Mouse (Mus musculus) Patski (cell line): ENCODE data around the gene Slc4a4. TPM values are rescaled to one million over a fixed set of nuclear protein-coding genes. Genes with fewer than 3 reads are reported as not detected.
A peak's percentile ranks its signal among the peaks of the same experiment; 100 is the strongest.

ENCODE experiments used
- ATAC-seq: fragments of 100-300 bp; one replicate; pipeline ENCODE4 v1.8.0; 2021
- CTCF ChIA-PET: fragments of 350-600 bp; sonication (Branson Sonifier 250); formaldehyde crosslinking; loops from one replicate; lab custom pipeline; 2022; ENCODE audit warnings: inconsistent platforms; lab: Charles Lee
- POLR2A ChIA-PET: fragments of 350-600 bp; sonication (Branson Sonifier 250); formaldehyde crosslinking; loops from one replicate; lab custom pipeline; 2022; ENCODE audit warnings: antibody characterized with exemption, inconsistent platforms; lab: Charles Lee
- DNase-seq: peaks from one replicate; pipeline ENCODE4 v3.0.0-alpha.2; 2011; ENCODE audit warnings: low read depth, low spot score
- H3K27me3 ChIP-seq: fragments of 371-371 bp; one replicate; pipeline ENCODE4 v1.5.1; 2021
- CTCF ChIP-seq: fragments of 100-300 bp; IDR thresholded peaks from one replicate; pipeline ENCODE4 v1.5.1; 2021
- in situ Hi-C: fragments of 300-500 bp; cut with MboI; formaldehyde crosslinking; loops from 3 replicates; pipeline ENCODE4 v1.11.1; 2018; ENCODE audit warnings: low pct_unique_long_range_greater_than_20kb, mixed read lengths
- polyA plus RNA-seq: library from polyadenylated mRNA; unstranded; gene quantifications from one replicate; pipeline ENCODE4 v1.2.3, GENCODE M21; 2021

Gene Slc4a4
- polyA plus RNA-seq, 1 experiment from 2014 or later = 6.8 TPM

- peak; percentile 98 for DNase-seq
- in situ Hi-C loops = no loop called here
- no peak for TF ChIP-seq CTCF
- H3K27me3 ChIP-seq = no peaks in the 10 kb centered on the region
- peak; percentile 99 for ATAC-seq
- ChIA-PET POLR2A (interaction anchor here (0.9 to 1.2 kb wide), 3 partner anchors 10 to 290 kb away, joined by 3 read pairs; no protein-coding TSS in a partner anchor), CTCF (interaction anchor here (0.8 to 3.3 kb wide), 3 partner anchors 10 to 23 kb away, joined by 3 to 15 read pairs (median 7); no protein-coding TSS in a partner anchor)
These were observed 26.0 kb downstream of the Slc4a4 start for GRCm38 (mm10) chr5:88912629-88913028.

- DNase-seq (no peak), ATAC-seq (no peak)
- no peaks in the 10 kb centered on the region for H3K27me3 ChIP-seq
- no peak for TF ChIP-seq CTCF
- POLR2A ChIA-PET = no interaction called here
- CTCF ChIA-PET = interaction anchor here (1.7 to 2.1 kb wide), 2 partner anchors 10 to 13 kb away, joined by 6 to 7 read pairs; no protein-coding TSS in a partner anchor
- in situ Hi-C loops = no loop called here
These were observed 28.5 kb downstream of the Slc4a4 start for GRCm38 (mm10) chr5:88915082-88915481.

GRCm38 (mm10) chr5:88916501-88916971 is 29.9 kb downstream of the Slc4a4 start:
- CTCF ChIA-PET = interaction anchor here (2.3 kb wide), 1 partner anchor 12 kb away, joined by 6 read pairs; no protein-coding TSS in a partner anchor
- in situ Hi-C loops = no loop called here
- POLR2A ChIA-PET = no interaction called here
- no peak for DNase-seq
- TF ChIP-seq CTCF = no peak
- ATAC-seq = no peak
- no peaks in the 10 kb centered on the region for H3K27me3 ChIP-seq

GRCm38 (mm10) chr5:88917221-88917620 is 30.6 kb downstream of the Slc4a4 start:
- TF ChIP-seq CTCF = no peak
- no peaks in the 10 kb centered on the region for H3K27me3 ChIP-seq
- DNase-seq (no peak), ATAC-seq (no peak)
- POLR2A ChIA-PET = interaction anchor here (0.6 kb wide), 1 partner anchor 207 kb away, joined by 3 read pairs; no protein-coding TSS in a partner anchor
- in situ Hi-C loops = no loop called here
- CTCF ChIA-PET = interaction anchor here (2.3 kb wide), 1 partner anchor 11 kb away, joined by 6 read pairs; no protein-coding TSS in a partner anchor

- POLR2A ChIA-PET = interaction anchor here (0.6 kb wide), 1 partner anchor 206 kb away, joined by 3 read pairs; no protein-coding TSS in a partner anchor
- H3K27me3 ChIP-seq = no peaks in the 10 kb centered on the region
- TF ChIP-seq CTCF = no peak
- in situ Hi-C loops = no loop called here
- CTCF ChIA-PET = interaction anchor here (2.3 kb wide), 1 partner anchor 10 kb away, joined by 6 read pairs; no protein-coding TSS in a partner anchor
- no peak for DNase-seq
- ATAC-seq = no peak
These were observed 31.0 kb downstream of the Slc4a4 start for GRCm38 (mm10) chr5:88917630-88918029.

GRCm38 (mm10) chr5:88918538-88918937 is 31.9 kb downstream of the Slc4a4 start:
- no peak for ATAC-seq
- POLR2A ChIA-PET = no interaction called here
- no peak for TF ChIP-seq CTCF
- in situ Hi-C loops = no loop called here
- H3K27me3 ChIP-seq = no peaks in the 10 kb centered on the region
- CTCF ChIA-PET = interaction anchor here (2.3 kb wide), 1 partner anchor 10 kb away, joined by 6 read pairs; no protein-coding TSS in a partner anchor
- no peak for DNase-seq

- ATAC-seq = no peak
- ChIA-PET CTCF (interaction anchor here (0.8 to 2.2 kb wide), 6 partner anchors 11 to 342 kb away, joined by 3 to 11 read pairs (median 4); no protein-coding TSS in a partner anchor), POLR2A (no interaction called here)
- in situ Hi-C loops = no loop called here
- no peaks in the 10 kb centered on the region for H3K27me3 ChIP-seq
- TF ChIP-seq CTCF = no peak
- DNase-seq = no peak
These were observed 39.0 kb downstream of the Slc4a4 start for GRCm38 (mm10) chr5:88925576-88925975.

- ATAC-seq = no peak
- CTCF ChIA-PET = interaction anchor here (0.7 to 2.5 kb wide), 48 partner anchors 8 to 544 kb away, joined by 3 to 18 read pairs (median 4); no protein-coding TSS in a partner anchor
- in situ Hi-C loops = no loop called here
These were observed 41.7 kb downstream of the Slc4a4 start for GRCm38 (mm10) chr5:88928201-88928916.

GRCm38 (mm10) chr5:88929392-88930094 is 42.9 kb downstream of the Slc4a4 start:
- DNase-seq = no peak
- ChIA-PET POLR2A (interaction anchor here (0.9 kb wide), 1 partner anchor 17 kb away, joined by 3 read pairs; no protein-coding TSS in a partner anchor), CTCF (interaction anchor here (0.8 to 2.5 kb wide), 33 partner anchors 8 to 542 kb away, joined by 3 to 18 read pairs (median 4); no protein-coding TSS in a partner anchor)
- H3K27me3 ChIP-seq = no peaks in the 10 kb centered on the region
- ATAC-seq = peak; percentile 53
- peak; percentile 33 for TF ChIP-seq CTCF
- in situ Hi-C loops = loop anchor here (5.0 kb wide), 1 partner anchor 293 kb away; no protein-coding TSS in a partner anchor

More at GRCm38 (mm10) chr5:88928201-88928916, 41.7 kb downstream of the Slc4a4 start:
- TF ChIP-seq CTCF = peak; percentile 91
- DNase-seq = no peak
- POLR2A ChIA-PET = no interaction called here
- no peaks in the 10 kb centered on the region for H3K27me3 ChIP-seq

GRCm38 (mm10) chr5:88930129-88930528 is 43.5 kb downstream of the Slc4a4 start:
- no peaks in the 10 kb centered on the region for H3K27me3 ChIP-seq
- DNase-seq (no peak), ATAC-seq (no peak)
- TF ChIP-seq CTCF = no peak
- ChIA-PET CTCF (interaction anchor here (1.3 to 1.7 kb wide), 2 partner anchors 280 to 451 kb away, joined by 3 to 4 read pairs; no protein-coding TSS in a partner anchor), POLR2A (no interaction called here)
- in situ Hi-C loops = loop anchor here (5.0 kb wide), 1 partner anchor 292 kb away; no protein-coding TSS in a partner anchor
